Mouse (Mus musculus): ENCODE results near the gene Mrps18b. TPM values are rescaled to one million over a fixed set of nuclear protein-coding genes. Genes with fewer than 3 reads are reported as not detected.

Mrps18b gene
- polyA plus RNA-seq, 1 experiment from 2014 or later: 75.7 TPM

GRCm38 (mm10) chr17:35866281-35866831 lies 49.8 kb downstream of the Mrps18b start:
- Histone ChIP-seq H3K9me3 (peaks cover 6% of the 10 kb centered on the region; the same call in 1 of the 2 replicates), H3K27ac (peak overlapping the region; percentile 99), H3K36me3 (peaks cover 48% of the 10 kb centered on the region), H3K27me3 (ENCODE audit: insufficient read depth, poor library complexity, severe bottlenecking) (0 out of 2 replicates have a peak, but pooled peaks cover 4% of the 10 kb centered on the region), H3K4me3 (peak overlapping the region; percentile 83), H3K4me1 (replicated peaks) (peaks cover 87% of the 10 kb centered on the region)
- DNase-seq (ENCODE audit: low spot score): peak; percentile 72
- WGBS: under 1% methylated on average over 38 of the region's 38 CpGs

GRCm38 (mm10) chr17:35865481-35866280 lies 50.5 kb downstream of the Mrps18b start, which contains the start of gene Ppp1r18:
Gene Ppp1r18 (plus strand): TSS chr17:35865593.
- under 1% methylated on average over 46 of the region's 48 CpGs for WGBS
- Histone ChIP-seq H3K27me3 (ENCODE audit: insufficient read depth, poor library complexity, severe bottlenecking) (0 out of 2 replicates have a peak, but pooled peaks cover 4% of the 10 kb centered on the region), H3K9me3 (no peaks in the 10 kb centered on the region; the same call in 1 of the 2 replicates), H3K27ac (peak within 1 kb of the TSS; percentile 99), H3K4me1 (replicated peaks) (peaks cover 92% of the 10 kb centered on the region), H3K36me3 (peaks cover 41% of the 10 kb centered on the region), H3K4me3 (peak within 1 kb of the TSS; percentile 83)
- DNase-seq (ENCODE audit: low spot score): peak; percentile 92

- Histone ChIP-seq H3K9me3 (no peaks in the 10 kb centered on the region), H3K4me3 (peak overlapping the region; percentile 83), H3K36me3 (peaks cover 34% of the 10 kb centered on the region), H3K27me3 (ENCODE audit: insufficient read depth, poor library complexity, severe bottlenecking) (0 out of 2 replicates have a peak, but pooled peaks cover 4% of the 10 kb centered on the region), H3K4me1 (replicated peaks) (peaks cover 92% of the 10 kb centered on the region), H3K27ac (peak overlapping the region; percentile 99)
- peak; percentile 21 for DNase-seq (ENCODE audit: low spot score)
- WGBS: 20% methylated on average over 10 of the region's 10 CpGs
Measured at GRCm38 (mm10) chr17:35864832-35865353, 51.3 kb downstream of the Mrps18b start.

GRCm38 (mm10) chr17:35861198-35861857 lies 54.9 kb downstream of the Mrps18b start, which contains the start of gene Nrm:
Gene Nrm (plus strand): TSS chr17:35861318.
- WGBS: under 1% methylated on average over 47 of the region's 47 CpGs
- Histone ChIP-seq H3K9me3 (no peaks in the 10 kb centered on the region), H3K27me3 (ENCODE audit: insufficient read depth, poor library complexity, severe bottlenecking) (0 out of 2 replicates have a peak, but pooled peaks cover 4% of the 10 kb centered on the region), H3K4me3 (peak within 1 kb of the TSS; percentile 82), H3K36me3 (peaks cover 50% of the 10 kb centered on the region), H3K27ac (peak within 1 kb of the TSS; percentile 98), H3K4me1 (replicated peaks) (peaks cover 58% of the 10 kb centered on the region)
- DNase-seq (ENCODE audit: low spot score): peak; percentile 93

GRCm38 (mm10) chr17:35860831-35861197 lies 55.4 kb downstream of the Mrps18b start:
- Histone ChIP-seq H3K27me3 (ENCODE audit: insufficient read depth, poor library complexity, severe bottlenecking) (0 out of 2 replicates have a peak, but pooled peaks cover 4% of the 10 kb centered on the region), H3K4me1 (replicated peaks) (peaks cover 53% of the 10 kb centered on the region), H3K36me3 (peaks cover 54% of the 10 kb centered on the region), H3K27ac (peak overlapping the region; percentile 98), H3K4me3 (peak overlapping the region; percentile 82), H3K9me3 (no peaks in the 10 kb centered on the region)
- DNase-seq (ENCODE audit: low spot score): no peak
- WGBS: 5% methylated on average over 12 of the region's 12 CpGs

MicroRNAs within 50 kb of the gene (microRNA counts, 519-probe panel; counts per million panel counts)
- microRNA mmu-miR-1894-3p (1,255 counts per million, percentile 77 among the panel's probes with 10 or more counts), microRNA mmu-miR-1894-5p (1,255 counts per million, percentile 77 among the panel's probes with 10 or more counts), microRNA mmu-miR-877 (1,255 counts per million, percentile 77 among the panel's probes with 10 or more counts)

Other genes starting within 250 kb of the Mrps18b start
- gene Vars2, start 248.8 kb downstream of the Mrps18b start, polyA plus RNA-seq (2016; fragmentation: Nextera tagmentation; extraction: Ambion mirVana): 16.7 and 17.4 TPM in 2 replicates
- 45.7 and 56.5 TPM in 2 replicates for gene Gtf2h4, start 242.7 kb downstream of the Mrps18b start, polyA plus RNA-seq (2016; fragmentation: Nextera tagmentation; extraction: Ambion mirVana)
- gene Ddr1, start 211.8 kb downstream of the Mrps18b start, polyA plus RNA-seq (2016; fragmentation: Nextera tagmentation; extraction: Ambion mirVana): 134 and 184 TPM in 2 replicates
- gene Ier3, start 94.7 kb downstream of the Mrps18b start, polyA plus RNA-seq (2016; fragmentation: Nextera tagmentation; extraction: Ambion mirVana): 3.8 and 4.8 TPM in 2 replicates
- 58.4 and 63.7 TPM in 2 replicates for gene Flot1, start 93.2 kb downstream of the Mrps18b start, polyA plus RNA-seq (2016; fragmentation: Nextera tagmentation; extraction: Ambion mirVana)
- gene Tubb5, start 78.1 kb downstream of the Mrps18b start, polyA plus RNA-seq (2016; fragmentation: Nextera tagmentation; extraction: Ambion mirVana): 1,604 and 1,655 TPM in 2 replicates
- 18.3 and 20.7 TPM in 2 replicates for gene Mdc1, start 74.9 kb downstream of the Mrps18b start, polyA plus RNA-seq (2016; fragmentation: Nextera tagmentation; extraction: Ambion mirVana)
- gene Nrm, start 55.1 kb downstream of the Mrps18b start, polyA plus RNA-seq (2016; fragmentation: Nextera tagmentation; extraction: Ambion mirVana): 70.1 and 75.9 TPM in 2 replicates
- gene Ppp1r18, start 50.8 kb downstream of the Mrps18b start, polyA plus RNA-seq (2016; fragmentation: Nextera tagmentation; extraction: Ambion mirVana): 29.6 and 32.2 TPM in 2 replicates
- gene Dhx16, start 36.6 kb downstream of the Mrps18b start, polyA plus RNA-seq (2016; fragmentation: Nextera tagmentation; extraction: Ambion mirVana): 53.0 and 58.9 TPM in 2 replicates
- gene 2310061I04Rik, start 19.0 kb downstream of the Mrps18b start, polyA plus RNA-seq (2016; fragmentation: Nextera tagmentation; extraction: Ambion mirVana): 27.7 and 29.7 TPM in 2 replicates
- gene Atat1, start 6.3 kb downstream of the Mrps18b start, polyA plus RNA-seq (2016; fragmentation: Nextera tagmentation; extraction: Ambion mirVana): 136 and 227 TPM in 2 replicates
- gene Ppp1r10, start within 50 bp of the Mrps18b start, polyA plus RNA-seq (2016; fragmentation: Nextera tagmentation; extraction: Ambion mirVana): 59.9 and 64.5 TPM in 2 replicates
- gene Abcf1, start 53.4 kb upstream of the Mrps18b start, polyA plus RNA-seq (2016; fragmentation: Nextera tagmentation; extraction: Ambion mirVana): 105 and 116 TPM in 2 replicates
- 50.5 and 55.2 TPM in 2 replicates for gene Gnl1, start 63.5 kb upstream of the Mrps18b start, polyA plus RNA-seq (2016; fragmentation: Nextera tagmentation; extraction: Ambion mirVana)
- gene Prr3, start 63.8 kb upstream of the Mrps18b start, polyA plus RNA-seq (2016; fragmentation: Nextera tagmentation; extraction: Ambion mirVana): 46.1 and 52.0 TPM in 2 replicates
- 4.3 and 4.9 TPM in 2 replicates for gene H2-T24, start 104.2 kb upstream of the Mrps18b start, polyA plus RNA-seq (2016; fragmentation: Nextera tagmentation; extraction: Ambion mirVana)
- gene H2-T23, start 116.5 kb upstream of the Mrps18b start, polyA plus RNA-seq (2016; fragmentation: Nextera tagmentation; extraction: Ambion mirVana): 4.0 and 4.2 TPM in 2 replicates
- gene H2-T22, start 126.4 kb upstream of the Mrps18b start, polyA plus RNA-seq (2016; fragmentation: Nextera tagmentation; extraction: Ambion mirVana): 7.4 and 8.9 TPM in 2 replicates
- gene Gm6034, start 126.6 kb upstream of the Mrps18b start, polyA plus RNA-seq (2016; fragmentation: Nextera tagmentation; extraction: Ambion mirVana): not detected in 2 replicates
- gene Gm11127, start 142.0 kb upstream of the Mrps18b start, polyA plus RNA-seq (2016; fragmentation: Nextera tagmentation; extraction: Ambion mirVana): not detected in 2 replicates
- not detected in 2 replicates for gene Gm19684, start 205.3 kb upstream of the Mrps18b start, polyA plus RNA-seq (2016; fragmentation: Nextera tagmentation; extraction: Ambion mirVana)
- not detected in 2 replicates for gene Gm7030, start 213.0 kb upstream of the Mrps18b start, polyA plus RNA-seq (2016; fragmentation: Nextera tagmentation; extraction: Ambion mirVana)